Mouse (Mus musculus): ENCODE measurements around the gene Slc46a2.

The Slc46a2 gene

DNA sequence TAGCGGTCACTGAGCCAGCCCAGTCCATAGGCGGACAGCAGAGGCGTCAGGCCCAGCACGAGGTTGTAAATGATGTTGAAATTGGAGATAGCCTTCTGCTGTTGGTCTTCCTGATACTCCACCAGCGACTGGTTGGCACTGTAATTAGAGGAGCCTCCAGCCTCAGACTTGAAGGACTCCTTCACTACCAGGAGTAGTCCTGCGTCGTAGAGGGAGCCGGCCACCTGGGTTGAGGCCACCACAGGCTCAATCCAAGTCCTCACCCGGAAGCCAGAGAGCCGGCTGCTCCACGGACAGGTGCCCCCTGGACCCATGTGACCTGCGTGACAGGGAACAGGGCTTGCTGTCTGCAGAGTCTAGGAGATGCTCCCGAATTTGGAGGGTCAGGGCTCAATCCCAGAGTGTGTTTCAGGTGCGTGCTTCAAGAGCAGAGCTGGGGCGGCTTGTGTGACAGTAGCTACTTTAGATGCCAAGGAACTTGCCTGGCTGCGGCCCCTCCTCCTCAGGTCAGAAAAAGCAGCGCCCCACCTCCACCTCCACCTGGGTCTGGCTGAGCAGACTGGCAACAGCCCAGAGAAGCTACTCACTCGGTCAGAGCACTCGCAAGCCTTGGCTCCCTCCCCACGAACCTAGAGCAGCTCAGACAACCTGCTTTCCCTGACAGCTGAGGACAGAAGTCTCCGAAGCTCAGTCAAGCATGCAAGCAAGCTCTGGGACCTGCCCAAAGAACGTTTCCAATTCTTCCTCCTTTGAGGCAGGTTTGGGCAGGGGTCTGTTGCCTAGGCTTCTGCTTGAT is at the start of gene Slc46a2:
Gene Slc46a2, minus strand, starts transcription at position 449 of the 796 bp plus-strand sequence.
- DNase-seq (ENCODE audit: low read depth, low spot score) = no peak

DNA sequence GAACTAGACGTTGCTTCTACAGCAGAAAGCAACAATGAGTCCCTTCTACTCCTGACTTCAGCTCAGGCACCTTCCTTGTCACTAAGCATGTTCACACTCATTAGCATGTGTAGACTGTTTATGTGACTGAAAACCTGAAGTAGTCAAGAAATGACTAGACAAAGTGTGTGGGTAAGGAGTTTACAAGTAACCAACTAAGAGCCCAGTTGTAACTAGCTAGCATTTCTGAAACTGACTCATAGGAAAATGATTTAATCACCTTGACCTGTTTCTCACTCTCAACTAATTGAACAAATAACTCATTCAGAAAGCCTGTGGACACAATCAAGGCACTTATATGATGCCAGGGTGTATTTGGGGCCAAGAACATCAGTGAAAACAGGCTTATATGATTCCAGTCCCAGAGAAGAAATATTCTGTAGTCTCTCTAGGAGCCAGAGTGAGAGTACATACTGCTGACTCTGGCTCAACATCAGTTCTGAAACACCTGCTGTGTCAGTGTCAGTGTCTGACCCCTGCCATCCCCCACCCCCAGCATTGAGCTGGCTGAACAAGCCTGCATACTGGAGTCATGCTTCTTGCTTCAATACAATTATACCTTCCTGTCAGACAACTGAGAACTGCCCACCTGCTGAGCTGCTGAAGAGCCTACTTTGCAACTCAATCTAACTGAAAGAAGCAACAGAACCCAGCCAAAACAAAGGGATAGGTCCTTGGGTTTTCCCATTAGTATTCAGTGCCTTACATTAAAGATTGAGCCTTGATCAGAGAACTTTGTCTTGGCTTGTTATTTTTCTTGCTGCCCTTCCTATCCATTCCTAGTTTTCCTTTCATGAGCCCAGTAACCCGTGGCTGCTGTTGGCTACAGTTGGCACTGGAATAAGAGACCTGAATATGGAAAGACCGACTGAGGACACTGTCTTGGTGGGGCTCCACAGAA is 48.8 kb upstream of the Slc46a2 start, which contains the start of gene Mup6:
Gene Mup6, plus strand, starts transcription at position 890 of the 940 bp plus-strand sequence.
- no peak for DNase-seq (ENCODE audit: low read depth, low spot score)

DNA sequence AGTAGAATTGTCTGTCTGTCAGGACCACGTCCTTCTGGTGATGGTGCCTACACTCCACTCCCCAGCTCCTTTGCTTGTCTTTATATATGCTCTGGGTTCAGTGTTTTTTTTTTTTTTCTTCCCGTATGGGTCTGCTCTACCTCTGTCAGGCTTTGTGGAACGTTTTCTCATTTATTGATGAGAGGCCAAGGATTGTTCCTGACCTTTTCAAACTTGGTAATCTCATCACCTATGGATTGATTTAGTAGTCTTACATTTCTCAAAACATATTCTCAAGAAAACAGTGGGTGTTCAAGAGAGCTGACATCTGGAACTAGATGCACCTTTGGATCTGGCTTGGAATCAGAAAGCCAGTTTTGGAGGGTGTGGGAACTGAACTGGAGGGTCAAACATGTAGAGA is 45.8 kb upstream of the Slc46a2 start, which contains the start of gene Mup4:
Gene Mup4, minus strand, starts transcription at position 101 of the 400 bp plus-strand sequence.
- no peak for DNase-seq (ENCODE audit: low read depth, low spot score)

DNA sequence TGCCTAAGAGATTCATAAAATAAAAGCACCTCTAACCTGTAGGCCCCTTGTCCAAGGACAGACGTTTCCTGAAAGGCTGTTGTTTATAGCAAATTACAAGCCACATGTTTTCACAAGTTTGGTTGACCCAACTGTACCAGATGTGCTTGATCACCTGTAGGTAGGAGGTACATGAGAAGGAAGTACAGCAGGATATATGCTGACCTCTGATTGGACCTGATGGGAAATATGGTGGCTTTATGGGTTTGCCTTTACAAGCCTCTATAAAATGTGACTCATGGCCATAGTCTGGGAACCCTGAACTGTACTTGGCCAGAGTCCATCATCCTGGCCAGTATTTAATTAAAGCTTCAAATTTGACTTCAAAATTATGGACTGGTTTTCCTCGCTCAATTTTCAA is 22.7 kb upstream of the Slc46a2 start:
- DNase-seq (ENCODE audit: low read depth, low spot score) = no peak

GRCm38 (mm10) chr4:59932505-59933281 is 17.8 kb upstream of the Slc46a2 start:
- peak; percentile 92 for DNase-seq (ENCODE audit: low read depth, low spot score)

GRCm38 (mm10) chr4:59928347-59928746 is 13.5 kb upstream of the Slc46a2 start:
- peak; percentile 92 for DNase-seq (ENCODE audit: low read depth, low spot score)

- DNase-seq (ENCODE audit: low read depth, low spot score) = no peak
These were observed 12.8 kb upstream of the Slc46a2 start for GRCm38 (mm10) chr4:59927666-59928065.

GRCm38 (mm10) chr4:59925082-59925481 is 10.2 kb upstream of the Slc46a2 start:
- peak; percentile 53 for DNase-seq (ENCODE audit: low read depth, low spot score)

DNA sequence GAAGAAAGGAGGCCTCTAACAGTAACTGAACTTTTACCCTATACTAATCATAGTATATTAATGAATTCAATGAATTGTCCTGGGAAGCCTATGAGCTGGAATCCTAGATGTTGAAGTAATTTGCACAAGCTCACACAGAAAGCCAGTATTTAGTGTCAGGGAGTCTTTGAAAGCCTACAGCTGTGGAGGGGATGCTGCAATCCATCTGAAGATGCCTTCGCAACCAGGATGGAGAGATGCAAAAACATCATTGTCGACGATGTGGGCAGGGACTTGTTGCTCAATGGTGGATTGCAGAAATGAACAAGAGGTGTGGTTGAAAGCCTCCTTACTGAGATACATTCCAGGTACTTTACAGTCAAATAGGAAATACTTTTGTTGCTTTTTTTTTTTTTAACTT is 3.1 kb upstream of the Slc46a2 start:
- DNase-seq (ENCODE audit: low read depth, low spot score) = no peak

GRCm38 (mm10) chr4:59908785-59909184 is 6.1 kb downstream of the Slc46a2 start:
- no peak for DNase-seq (ENCODE audit: low read depth, low spot score)

DNA sequence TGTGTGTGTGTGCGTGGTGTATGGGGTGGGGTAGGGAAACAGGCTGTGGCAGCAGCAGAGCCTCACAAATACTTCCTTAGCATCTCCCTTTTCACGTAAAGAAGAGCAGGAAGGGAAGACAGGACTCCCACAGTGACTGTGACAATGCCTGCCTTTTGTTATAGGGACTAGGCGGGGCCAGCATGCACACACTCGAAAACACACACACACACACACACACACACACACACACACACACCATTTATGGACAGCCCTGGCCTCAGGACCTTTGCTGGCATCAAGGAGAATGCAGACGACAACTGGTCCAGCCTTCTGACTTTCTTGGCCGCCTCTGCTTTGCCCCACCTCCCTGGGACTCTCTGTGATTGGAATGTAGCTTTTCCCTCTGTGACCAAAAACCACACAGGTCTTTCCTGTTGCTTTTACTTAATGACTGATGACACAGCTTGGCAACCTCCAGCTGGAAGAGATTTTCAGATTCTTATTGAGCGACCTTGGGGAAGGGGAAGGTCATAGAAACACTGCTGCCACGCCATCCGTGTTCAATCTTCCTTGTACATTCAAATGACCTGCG is 7.1 kb downstream of the Slc46a2 start:
- no peak for DNase-seq (ENCODE audit: low read depth, low spot score)

GRCm38 (mm10) chr4:59907092-59907491 is 7.8 kb downstream of the Slc46a2 start:
- no peak for DNase-seq (ENCODE audit: low read depth, low spot score)

- DNase-seq (ENCODE audit: low read depth, low spot score) = no peak
These were observed 12.3 kb downstream of the Slc46a2 start for GRCm38 (mm10) chr4:59902547-59902946.

GRCm38 (mm10) chr4:59901810-59902209 is 13.0 kb downstream of the Slc46a2 start:
- DNase-seq (ENCODE audit: low read depth, low spot score) = no peak

GRCm38 (mm10) chr4:59898521-59898919 is 16.3 kb downstream of the Slc46a2 start:
- DNase-seq (ENCODE audit: low read depth, low spot score) = no peak

DNA sequence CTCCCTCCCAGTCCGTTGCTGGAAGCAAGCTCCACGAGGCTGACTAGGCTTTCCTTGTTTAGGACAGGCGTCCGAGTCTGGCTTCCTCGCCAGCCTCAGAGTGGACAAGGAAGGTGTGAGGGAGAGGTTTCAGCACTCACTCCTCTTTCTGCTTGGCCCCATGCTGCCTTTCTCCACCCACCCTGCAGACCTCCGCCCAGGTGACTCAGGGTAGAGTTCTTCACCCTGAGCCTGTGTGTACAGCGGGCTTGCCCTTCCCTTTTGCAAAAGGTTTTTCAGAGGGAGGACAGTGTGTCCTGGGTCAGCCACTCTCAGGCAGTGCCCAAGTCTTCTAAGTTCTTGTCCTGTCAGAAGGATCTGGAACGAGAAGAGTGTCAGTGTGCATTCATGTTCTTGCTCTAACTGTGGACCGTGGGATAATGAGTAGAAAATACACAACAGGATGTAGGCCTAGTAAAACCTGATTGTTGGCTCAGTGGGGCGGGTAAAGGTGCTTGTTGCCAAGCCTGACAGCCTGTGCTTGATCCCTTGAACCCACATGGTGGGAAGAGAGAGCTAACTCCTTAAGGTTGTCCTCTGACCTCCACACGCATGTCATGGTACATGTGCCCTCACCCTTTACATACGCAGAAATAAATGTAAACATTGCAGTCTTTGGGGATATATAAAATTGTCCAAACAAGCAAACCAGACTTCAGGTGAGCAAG is 16.9 kb downstream of the Slc46a2 start:
- no peak for DNase-seq (ENCODE audit: low read depth, low spot score)

DNA sequence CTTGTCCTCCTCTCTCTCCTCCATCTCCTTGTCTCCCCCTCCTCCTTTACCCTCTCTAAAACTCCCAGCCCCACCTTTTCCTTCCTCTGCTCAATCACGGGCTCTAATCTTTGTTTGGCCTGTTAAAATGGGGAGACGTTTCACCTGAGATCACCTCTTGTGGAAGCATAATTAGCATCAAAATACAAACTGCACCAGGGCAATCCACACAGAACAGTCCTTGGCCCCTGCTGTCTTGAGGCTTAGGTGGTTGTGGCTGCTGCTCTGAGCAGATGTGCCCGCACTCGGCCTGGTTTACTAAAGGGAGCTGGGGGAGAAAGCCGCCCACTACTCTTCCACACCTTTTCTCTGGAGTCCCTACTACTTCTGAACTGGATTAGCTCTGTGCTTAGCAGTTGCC is 18.9 kb downstream of the Slc46a2 start:
- no peak for DNase-seq (ENCODE audit: low read depth, low spot score)

DNA sequence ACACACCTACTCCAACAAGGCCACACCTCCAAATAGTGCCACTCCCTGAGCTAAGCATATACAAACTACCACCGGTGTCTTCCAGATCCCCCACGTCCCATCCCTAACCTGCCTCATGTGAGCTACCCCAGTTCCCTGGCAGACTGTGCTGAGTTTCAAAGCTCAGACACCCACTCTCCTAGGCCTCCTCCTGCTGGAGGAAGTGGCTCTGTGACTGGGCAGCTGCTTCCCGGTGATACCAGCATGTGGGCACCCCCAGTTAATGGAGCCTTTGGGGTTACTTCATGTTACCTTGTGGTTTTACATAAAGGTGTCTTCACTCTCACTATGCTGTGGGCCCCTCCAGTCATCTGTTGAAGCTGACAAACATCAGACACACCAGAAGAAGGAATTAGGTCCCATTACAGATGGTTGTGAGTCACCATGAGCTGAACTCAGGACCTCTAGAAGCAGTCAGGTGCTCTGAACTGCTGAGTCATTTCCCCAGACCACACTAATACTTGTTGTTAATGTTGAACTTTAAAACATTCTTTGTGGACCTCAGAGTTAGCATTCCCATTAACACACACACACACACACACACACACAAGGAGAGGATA is 19.8 kb downstream of the Slc46a2 start:
- peak; percentile 35 for DNase-seq (ENCODE audit: low read depth, low spot score)

GRCm38 (mm10) chr4:59894415-59894814 is 20.4 kb downstream of the Slc46a2 start:
- DNase-seq (ENCODE audit: low read depth, low spot score) = no peak

GRCm38 (mm10) chr4:59892731-59893130 is 22.1 kb downstream of the Slc46a2 start:
- DNase-seq (ENCODE audit: low read depth, low spot score) = no peak
